Mouse (Mus musculus) thymus, adult 18-20 months (tissue): ENCODE measurements at regions not wholly inside any gene's neighbourhood (a gene's known extent, or its start where the extent isn't known, plus 50 kb on each side); places are given as distances from the start of the nearest gene placed in this dataset.
A peak's percentile ranks its signal among the peaks of the same experiment; 100 is the strongest.

Experiments
- DNase-seq, 2 experiments: peaks; one replicate each; pipeline ENCODE4 v3.0.0; 2022; ENCODE audit warnings: mixed read lengths in 2 of 2

DNA sequence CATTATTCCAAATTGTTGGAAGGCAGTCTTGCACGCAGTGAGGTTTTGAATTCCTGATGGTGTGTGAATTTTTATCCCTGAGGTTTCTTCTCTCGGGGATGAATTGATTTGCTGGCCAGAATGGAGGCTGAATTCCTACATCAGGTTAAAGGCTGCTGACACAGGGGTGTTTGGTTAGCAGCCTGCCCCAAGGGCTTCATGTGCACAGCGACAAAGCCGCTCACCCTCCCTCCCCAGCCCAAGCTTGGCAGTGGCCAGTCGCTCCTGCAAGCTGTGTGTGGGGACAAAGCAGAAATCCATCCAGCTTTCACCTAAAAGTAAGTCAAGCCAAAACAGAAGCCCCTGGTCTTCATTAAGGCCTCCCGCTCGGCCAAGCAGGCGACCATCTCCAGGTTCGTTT, 151.4 kb upstream of the Eomes start:
- DNase-seq, result no peak

GRCm38 (mm10) chr9:118327904-118328303, 150.1 kb upstream of the Eomes start:
- no peak for DNase-seq

DNA sequence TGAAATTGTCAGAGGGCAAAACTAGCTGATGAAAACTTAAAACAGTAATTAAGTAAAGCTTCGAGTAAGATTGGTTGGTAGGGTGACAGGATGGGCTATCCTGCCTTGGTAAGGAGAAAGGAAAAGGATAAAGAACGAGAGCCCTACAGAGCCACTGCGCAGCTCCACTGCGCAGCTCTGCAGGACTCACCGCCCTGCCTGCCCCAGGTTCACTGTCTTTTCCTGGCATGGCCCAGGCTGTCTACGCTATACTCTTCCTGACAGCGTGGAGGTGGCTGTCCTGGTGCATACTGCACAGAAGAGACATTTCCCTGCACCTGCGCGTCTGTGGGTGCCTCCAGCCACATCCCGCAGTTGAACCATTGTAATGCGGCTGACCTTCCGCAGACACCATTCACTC, 136.6 kb upstream of the Eomes start:
- no peak for DNase-seq

GRCm38 (mm10) chr9:118354911-118355310, 123.1 kb upstream of the Eomes start:
- DNase-seq, result no peak

DNA sequence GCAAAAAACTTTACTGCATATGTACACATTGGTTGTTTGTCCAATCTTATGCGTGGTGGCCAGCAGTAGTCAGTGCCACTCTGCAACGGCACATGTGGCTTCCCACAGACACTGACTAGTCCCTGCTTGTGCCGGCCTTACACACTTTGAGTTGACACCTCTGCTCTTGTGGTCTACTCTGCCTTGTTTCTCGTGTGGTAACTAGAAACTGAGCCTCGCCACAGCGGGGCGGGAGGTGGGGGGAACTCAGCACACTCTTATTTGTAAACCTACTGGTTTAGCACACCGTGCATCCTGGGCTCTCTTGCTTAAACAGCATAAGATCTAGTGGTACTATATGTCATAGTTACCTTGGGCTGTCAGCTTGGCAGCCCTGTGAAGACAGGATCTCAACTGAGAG, 120.6 kb upstream of the Eomes start:
- no peak for DNase-seq

- no peak for DNase-seq
Observed at GRCm38 (mm10) chr9:118363929-118364328, 114.1 kb upstream of the Eomes start.

DNA sequence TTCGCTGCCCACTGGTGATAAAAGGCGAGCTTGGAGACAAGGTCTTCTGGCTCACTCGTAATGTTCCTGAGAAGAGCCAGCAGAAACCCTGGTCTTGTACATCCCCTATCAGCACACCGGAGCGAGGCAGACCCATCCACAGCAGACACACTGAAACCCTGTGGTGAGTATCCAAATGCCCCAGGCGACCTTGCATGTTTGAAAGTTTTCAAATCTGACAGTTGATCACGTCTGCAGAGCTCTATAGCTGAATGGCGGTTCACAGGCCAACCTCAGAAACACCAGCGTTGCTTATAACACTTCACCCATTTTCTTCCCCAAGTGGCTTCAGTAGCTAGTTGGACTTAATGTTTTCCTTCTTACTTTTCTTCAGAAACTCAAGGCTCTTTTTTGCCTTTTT, 112.6 kb upstream of the Eomes start:
- DNase-seq, result no peak

DNA sequence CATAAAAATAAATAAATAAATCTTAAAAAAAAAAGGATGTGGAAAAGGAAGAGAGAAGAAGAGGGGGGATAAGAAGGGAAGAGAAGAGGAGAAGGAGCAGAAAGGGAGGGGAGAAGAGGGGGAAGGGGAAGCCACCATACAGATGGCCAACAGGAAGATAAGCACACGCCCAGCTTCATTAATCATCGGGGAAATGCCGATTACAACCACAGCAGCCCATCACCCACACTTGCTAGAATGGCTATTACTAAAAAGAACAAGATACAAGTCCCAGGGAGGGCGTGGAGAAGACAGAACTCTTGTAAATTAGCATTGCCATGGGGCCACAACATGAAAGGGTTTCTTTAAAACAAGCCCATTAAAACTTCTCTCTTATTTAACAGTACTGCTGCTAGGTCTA, 110.7 kb upstream of the Eomes start:
- DNase-seq, result no peak

DNA sequence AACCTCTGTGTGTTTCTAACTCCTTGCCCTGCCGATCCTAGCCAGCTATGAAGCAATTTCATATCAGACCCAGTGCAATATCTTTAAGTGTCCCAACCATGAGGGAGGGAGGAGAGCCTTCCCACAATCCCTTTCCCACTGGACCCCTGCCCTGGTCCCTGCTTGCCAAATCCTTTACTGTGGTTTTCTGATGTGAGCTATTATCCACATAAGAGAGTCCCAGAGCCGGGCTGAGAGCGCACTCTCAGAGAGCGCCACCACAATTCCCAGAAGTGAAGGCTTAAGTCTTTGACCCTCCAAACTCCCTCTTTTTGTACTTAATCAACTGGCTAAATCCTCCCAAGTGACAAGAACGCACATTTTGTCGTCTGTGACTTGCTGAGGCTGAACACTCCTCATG, 107.4 kb upstream of the Eomes start:
- no peak for DNase-seq

- no peak for DNase-seq
Observed at GRCm38 (mm10) chr9:118374680-118375079, 103.3 kb upstream of the Eomes start.

DNA sequence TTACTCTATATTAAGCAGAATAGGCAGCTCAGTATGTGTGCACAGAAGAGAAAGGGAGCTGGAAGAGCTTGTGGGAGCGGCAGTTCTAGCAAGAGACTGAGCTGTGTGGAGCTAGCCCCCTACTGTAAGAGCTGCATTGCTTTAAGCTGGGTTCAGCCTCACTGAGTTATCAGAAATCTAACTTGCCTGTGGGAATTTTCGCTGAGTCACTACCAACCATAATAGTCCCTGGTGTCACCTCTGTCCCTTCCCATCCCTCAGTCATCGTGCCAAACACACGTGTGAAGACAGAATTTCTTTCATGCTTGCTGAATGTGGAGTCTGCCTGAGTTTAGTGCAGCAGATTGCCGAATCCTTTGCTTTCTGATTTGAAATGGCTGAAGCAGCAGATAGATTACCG, 99.0 kb upstream of the Eomes start:
- DNase-seq, result no peak

GRCm38 (mm10) chr9:118382532-118382931, 95.5 kb upstream of the Eomes start:
- DNase-seq, result no peak

GRCm38 (mm10) chr9:118384610-118385009, 93.4 kb upstream of the Eomes start:
- no peak for DNase-seq

- peak in 1 of 2 experiments; percentile 20 for DNase-seq
Observed at GRCm38 (mm10) chr9:118387631-118388030, 90.4 kb upstream of the Eomes start.

DNA sequence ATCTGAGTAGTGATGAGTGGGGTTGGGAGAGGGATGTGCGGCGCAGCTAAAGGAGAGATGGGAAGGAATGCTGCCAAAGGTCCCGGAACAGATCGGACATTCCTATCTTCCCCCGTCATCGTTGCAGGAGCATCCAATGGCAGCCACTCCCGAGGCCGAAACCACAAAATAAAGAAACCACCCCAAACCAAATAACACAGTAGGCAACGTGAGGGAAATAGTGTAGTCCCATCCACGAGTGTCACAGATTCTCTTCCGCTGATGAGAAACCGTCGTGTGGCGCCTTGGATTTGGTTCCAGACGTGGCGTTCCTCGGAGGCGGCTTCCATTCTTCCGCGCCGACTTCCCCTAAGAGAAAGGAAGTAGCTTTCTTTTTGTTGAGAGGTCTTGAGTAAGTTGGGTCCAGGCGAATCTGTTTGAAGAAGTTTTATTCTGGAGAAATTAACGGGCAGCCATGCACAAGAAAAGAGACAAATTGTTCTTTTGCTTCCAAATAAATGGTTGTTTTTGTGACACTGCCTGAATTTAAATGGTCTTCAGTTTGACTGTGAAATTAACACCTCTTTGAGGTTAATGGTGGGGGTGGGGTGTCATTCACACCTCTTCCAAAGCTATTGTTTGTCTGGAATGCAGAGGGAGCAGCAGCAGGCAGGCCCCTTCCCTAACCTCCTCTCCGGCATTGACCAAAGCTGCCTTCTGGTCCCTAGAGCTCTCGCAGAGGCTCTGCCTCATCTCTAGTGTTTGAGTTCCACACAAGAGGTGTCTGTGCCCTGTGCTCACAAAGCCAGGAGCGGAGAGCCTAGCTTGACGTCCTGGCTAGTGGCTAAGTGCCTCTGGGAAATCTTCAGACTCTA, 88.3 kb upstream of the Eomes start:
- no peak for DNase-seq

GRCm38 (mm10) chr9:118390679-118391078, 87.3 kb upstream of the Eomes start:
- no peak for DNase-seq

DNA sequence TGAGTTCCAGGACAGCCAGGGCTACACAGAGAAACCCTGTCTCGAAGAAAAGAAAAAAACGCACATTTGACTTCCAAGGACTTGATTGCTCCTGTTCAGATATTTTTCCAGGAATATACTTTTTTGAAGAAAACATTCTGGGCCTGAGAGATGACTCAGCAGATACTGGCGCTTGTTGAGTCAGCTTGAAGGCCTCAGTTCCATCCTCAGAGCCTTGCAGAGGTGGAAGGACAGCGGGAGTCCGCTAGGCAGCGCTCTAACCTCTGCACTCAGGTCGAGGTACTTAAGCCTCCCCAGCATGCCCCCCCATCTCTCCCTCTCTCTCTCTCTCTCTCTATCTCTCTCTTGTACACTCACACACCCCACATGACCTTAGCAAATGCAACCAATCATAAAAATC, 86.3 kb upstream of the Eomes start:
- DNase-seq, result no peak

- no peak for DNase-seq
Observed at GRCm38 (mm10) chr9:118392796-118393195, 85.2 kb upstream of the Eomes start.

- no peak for DNase-seq
Observed at GRCm38 (mm10) chr9:118393567-118393966, 84.4 kb upstream of the Eomes start.

DNA sequence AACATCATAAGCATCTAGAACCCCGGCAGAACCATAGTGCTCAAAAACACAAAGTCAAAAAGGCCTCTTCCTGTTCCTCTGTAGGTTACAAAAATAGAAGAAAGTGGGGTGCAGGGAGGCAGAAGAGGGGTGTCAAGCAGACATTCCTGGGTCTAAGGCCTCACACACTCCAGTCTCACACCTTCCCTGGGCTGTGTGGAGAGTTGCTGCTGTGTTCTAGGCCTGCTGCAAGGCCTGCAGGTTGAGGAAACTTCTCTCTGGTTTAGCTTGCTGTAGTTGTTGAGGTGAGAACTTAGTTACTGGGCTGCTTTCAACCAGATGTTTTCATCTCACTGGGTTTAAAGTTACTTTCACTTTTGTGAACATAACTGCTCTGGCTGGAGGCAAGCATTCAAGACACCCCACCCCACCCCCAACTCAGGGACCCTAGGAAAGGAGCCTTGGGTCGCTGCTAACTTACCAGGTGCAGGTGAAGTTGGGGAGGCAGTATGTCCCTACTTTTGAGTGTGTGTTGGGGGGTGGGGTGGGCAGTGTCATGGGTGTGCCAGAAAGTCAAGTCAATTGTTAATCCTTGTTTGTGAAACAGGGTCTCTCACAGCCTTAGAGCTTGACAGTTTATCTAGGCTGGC, 81.5 kb upstream of the Eomes start:
- DNase-seq, result peak; percentile 62 to 75

DNA sequence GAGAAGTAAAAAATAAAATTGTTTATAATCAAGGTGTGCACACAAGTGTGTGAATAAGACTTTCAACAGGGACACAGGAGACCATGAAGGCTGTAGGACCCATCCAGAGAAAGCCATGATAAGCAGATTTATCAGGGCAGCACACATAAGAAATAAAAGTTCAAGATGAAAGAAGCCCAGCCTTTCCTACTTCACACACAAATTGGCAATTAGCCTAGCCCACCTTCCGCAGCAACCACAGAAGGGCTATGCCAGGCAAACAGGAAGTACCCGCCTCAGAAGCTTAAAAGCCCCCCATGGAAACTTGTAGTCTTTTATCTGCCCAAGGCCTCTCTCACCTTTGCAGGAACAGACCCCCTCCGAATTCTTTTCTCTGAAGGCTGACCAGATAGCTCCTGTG, 77.5 kb upstream of the Eomes start:
- DNase-seq, result peak in 1 of 2 experiments; percentile 31

GRCm38 (mm10) chr9:118401170-118401569, 76.8 kb upstream of the Eomes start:
- DNase-seq, result no peak

- no peak for DNase-seq
Observed at GRCm38 (mm10) chr9:118404867-118405266, 73.1 kb upstream of the Eomes start.

DNA sequence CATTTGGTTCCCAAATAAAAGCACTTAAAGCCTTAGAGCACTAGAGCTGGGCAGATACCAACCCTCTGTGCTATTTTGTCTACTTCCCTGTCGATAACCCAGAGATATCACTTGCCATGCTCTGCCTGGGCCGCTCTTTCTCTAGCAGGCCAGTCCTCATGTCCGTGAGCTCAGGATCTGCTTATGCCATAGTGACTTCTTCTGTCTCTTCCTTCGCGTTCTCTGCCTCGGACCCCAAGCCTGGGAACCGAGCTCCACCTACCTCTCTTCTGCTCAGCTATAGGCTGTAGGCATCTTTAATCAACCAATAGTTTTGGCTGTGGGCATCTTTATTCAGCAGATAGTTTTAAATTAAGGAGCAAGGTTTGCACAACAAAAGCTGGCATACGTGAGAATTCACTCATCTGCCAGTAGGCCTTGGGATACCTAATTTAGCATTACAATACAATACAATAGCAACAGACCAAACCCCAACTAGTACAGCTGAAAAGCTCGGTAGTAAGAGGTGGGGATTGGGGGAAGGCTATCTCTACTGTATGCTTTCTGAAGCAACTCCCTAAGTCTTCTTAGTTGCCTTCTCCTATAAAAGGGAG, 72.0 kb upstream of the Eomes start:
- no peak for DNase-seq
